Mouse (Mus musculus) induced T-regulatory cell, adult 2 months (primary cell): ENCODE results near the gene Pard3b.

Experiments used
- DNase-seq: peaks from one replicate; pipeline ENCODE4 v3.0.0-alpha.2; 2012; ENCODE audit warnings: low read depth

Pard3b gene

DNA sequence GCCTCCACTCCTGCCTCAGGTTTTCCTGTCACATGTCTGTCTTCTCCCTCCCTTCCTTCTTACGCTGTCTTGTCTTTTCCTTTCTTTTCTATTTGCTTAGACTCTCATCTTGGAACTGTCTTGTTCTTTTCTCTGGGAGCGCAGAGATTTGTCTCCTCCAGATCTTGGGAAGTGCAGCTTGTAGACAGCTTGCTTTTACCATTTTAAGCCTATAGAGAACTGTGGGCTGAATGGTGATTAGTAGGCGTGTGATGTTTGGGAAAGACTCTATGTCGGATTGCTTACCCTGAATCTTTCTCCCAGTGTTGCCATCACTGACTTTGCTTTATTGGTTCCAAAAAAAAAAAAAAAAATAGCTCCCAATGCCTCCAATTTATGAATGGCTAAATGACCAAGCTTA lies 760.1 kb downstream of the Pard3b start:
- no peak for DNase-seq

DNA sequence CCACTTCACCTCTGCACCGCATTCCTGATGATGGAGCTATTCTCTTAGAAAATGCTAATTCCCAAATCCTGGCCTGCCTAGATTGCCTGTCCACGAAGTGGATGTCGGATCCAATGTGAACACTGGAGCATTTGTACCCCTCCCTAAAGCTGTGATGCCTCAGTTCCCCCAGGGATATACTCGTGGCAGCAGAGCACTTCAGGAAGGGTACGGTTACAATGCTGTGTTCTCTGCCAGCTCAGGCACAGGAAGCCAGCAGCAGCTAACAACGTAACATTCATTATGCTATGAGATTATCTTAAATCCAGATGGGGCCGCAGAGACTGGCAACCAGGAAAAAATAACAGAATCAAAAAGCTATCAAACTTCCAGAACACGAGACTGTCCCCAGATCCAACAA lies 766.4 kb downstream of the Pard3b start:
- no peak for DNase-seq

DNA sequence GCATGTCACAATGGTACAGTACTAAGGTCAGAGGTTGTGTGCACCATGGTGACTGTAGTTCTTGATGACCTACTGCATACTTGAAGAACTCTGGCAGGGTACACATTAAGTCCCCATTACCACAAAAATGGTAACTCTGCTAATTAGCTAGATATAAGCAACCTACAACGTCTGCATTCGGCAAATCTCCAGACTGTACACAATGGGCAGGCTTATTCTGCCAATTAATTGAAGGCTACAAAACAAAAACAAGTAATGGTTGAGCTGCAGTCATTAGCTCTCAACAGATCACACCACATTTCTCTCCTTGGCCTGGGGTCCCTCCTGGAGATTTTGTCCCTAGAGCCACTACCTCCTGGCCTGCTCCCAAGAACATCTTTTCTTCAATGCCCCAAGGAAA lies 772.7 kb downstream of the Pard3b start:
- no peak for DNase-seq

DNA sequence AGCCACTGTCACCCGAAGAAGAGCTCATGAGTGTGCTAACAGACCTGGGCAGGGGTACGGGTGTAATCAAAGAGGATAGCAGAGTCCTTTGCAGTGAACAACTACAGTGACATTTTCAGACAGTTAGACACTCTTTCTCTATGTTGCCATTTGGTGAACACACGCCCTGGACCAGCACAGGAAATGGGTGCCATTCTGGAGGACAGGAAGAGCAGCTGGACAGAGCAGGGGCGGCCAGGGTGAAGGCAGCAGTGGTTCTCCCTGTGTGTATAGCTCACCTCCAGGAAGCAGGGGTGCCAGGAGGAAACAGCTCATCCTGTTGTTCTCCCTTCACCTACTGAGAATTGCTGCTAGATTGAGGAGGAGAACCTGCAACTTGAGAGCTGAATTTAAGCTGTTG lies 773.4 kb downstream of the Pard3b start:
- DNase-seq = no peak

DNA sequence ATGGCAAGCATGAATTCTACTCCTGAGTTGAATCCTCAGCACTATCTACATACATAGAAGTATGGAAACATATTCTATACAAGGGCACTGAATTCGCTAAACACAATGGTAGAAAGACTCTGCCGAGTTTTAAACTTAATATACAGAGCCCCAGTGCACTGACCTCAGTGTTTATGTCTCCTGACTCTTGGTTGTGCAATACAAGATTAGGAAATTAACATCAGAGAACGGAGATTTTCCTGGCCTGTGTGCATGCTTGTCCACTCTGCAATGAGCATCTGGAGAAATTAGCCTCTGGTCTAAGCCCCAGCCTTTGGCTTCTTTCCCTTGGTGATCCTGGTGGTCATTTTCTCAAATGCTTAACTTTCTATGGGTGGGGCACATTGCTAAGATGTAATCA lies 774.4 kb downstream of the Pard3b start:
- DNase-seq = no peak

DNA sequence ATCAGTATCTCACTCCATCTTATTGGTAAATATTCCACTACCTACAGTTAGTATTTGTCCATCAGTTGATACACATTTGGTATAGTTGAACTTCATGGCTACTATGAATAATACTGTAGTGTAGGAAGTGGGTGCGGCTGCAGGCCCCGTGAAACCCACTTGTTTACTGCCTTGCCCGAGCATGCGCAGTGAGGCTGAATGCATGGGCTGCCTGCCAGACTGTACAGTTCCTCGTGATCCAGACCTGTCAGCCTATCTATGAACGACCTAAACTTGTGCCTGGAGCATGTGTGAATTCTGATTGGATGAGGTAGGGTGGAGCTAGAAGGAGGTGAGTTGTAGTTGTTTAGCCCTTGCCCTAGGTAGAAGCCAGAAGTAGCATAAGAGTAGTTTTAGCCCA lies 775.9 kb downstream of the Pard3b start:
- DNase-seq = no peak

DNA sequence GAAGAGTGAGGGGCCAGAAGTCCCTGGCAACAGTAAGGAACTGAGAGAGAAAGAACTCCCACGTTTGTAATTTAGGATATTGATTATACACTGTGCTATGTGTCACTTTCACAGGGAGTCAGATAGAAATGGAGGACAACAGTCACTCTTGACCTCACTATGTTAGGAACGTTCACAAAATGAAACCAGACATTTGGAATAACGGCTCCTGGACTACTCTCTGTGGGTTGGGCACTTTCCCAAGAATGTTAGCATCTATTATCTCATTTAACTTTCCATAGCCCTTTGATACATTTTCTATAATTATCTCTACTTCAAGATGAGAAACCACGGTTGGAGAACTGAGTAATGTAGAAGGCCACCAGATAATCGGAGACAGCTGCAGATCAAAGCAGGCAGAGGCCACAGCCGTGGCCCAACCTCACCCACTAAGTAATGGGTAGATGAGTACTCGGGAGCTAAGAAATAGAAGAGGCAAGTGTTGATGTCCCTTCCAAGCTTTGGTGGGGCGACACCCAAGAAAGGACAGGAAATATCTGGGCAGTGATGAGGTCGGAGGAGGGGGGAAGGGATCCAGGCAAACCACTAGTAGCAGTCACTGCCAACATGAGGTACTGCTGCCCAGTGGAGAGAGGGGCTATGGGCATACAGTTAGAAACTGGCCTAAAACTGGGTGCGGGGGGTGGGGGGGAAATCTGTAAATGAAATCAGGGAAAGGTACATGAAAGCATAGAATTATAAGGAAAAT lies 778.2 kb downstream of the Pard3b start:
- no peak for DNase-seq

DNA sequence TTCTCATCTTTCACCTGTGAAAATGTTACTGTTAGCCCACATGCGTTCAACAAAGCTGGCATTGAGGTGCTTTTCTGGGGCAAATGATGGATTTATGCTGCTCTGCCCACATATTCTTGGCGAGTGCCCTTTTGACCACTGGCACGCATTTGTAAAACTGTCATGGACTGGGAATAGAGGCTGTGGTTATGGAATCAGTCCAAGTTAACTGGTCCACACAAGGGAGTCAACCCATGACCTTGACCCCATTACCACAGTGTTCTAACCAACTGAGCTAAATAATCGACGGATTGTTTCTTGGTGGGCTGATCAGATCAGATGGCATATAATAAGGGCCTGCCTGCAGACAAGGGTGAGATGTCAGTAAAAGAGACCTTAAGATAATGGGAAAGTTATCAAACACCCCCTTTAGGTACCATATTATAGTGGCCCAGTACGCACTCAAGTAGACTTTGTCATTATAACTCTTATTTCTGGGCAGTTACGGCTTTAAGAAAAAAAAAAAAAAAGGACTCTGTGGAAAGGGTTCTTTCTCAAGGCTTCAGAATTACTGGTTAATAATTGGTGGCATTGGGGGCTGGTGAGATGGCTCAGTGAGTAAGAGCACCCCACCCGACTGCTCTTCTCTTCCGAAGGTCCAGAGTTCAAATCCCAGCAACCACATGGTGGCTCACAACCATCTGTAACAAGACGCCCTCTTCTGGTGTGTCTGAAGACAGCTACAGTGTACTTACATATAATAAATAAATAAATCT lies 784.4 kb downstream of the Pard3b start:
- DNase-seq = no peak

DNA sequence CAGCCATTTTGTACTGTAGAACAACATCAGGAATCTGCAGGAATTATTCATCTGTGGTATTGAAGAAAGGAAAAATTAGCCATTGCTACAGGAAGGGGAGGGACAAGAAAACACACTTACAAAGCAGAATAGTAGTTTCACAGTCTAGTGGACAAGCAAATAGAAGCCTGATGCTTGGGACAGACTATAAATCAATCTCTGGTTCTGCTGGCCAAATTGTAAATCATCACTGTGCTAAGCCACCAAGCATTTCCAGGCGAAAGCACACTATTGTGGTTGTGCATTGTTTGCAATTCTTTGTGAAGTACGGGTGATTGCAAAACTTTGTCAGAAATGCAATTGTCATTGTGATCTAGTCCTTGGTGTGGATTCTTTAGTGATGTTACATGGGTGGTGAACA lies 786.7 kb downstream of the Pard3b start:
- no peak for DNase-seq

DNA sequence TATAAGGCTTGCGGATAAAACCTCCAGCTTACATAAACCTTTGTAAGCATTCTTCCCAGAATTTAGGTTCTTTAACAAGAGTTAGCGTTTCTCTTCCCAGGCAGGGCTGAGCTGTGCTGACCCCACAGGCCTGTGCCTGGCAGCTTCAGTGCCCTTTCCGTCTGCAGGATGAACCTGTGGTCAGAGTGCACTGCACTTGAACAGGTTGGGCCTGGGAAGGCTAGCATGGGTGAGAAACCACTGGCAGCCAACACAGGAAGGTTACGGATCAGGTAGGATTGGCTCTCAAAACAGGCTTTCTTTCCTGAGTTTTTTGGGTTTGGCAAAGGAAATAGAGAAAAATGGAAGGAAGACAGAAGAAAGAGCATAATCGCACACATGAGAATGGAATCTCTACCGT lies 790.1 kb downstream of the Pard3b start:
- DNase-seq = no peak

DNA sequence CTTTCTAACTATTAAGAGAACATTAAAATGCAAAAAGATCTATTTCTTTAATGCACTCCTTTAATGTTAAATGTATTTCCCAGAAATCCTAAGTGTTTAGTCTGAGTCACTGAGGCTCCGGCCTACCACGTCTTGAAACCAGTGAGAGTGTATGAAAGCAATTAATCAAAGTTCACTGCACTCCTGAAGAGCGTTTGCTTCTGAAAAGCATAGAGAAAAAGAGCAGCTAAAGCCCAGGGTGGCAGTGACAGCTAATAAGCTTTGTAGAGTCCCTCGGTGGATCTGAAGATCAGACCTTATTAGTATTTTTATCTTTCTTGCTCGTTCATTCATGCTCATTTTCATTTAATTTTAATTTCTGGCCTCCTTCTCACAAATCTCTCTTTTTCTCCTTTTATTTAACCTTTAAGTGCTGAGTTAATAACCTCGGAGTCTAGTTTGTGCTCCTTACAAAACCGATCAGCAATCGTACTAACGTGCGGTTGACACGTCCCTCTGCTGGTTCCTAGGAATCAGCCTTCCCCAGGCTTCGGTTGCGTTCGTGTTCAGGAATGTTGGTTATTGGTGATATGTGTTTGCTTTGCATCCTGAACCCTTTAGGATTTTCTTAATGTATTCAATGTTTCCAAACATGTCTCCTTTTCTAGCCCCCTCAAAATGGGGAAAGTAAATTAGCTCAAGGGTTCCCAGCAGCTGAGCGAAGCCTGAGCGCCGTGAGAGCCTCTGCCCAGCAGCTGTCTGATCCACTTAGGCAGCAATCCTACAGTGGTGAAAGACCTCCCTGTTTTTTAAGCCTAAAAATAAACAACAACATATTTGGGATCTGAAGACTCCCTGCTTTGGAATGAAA lies 790.9 kb downstream of the Pard3b start:
- no peak for DNase-seq

DNA sequence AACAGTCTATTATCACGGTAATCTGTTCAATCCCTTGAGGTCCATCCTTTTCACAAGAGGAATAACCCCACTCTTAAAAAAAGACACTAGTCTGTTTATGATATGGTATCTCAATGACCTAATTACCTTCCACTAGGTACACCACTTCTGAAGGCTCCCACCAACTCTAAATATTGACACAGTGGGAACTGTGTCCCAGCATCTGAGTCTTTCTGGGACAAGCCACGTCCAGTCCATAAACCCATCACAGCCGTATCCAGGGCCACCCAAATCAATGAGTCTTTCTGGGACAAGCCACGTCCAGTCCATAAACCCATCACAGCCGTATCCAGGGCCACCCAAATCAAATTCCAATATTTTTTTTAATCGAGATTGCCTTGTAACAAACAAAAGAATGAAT lies 792.4 kb downstream of the Pard3b start:
- DNase-seq = no peak

DNA sequence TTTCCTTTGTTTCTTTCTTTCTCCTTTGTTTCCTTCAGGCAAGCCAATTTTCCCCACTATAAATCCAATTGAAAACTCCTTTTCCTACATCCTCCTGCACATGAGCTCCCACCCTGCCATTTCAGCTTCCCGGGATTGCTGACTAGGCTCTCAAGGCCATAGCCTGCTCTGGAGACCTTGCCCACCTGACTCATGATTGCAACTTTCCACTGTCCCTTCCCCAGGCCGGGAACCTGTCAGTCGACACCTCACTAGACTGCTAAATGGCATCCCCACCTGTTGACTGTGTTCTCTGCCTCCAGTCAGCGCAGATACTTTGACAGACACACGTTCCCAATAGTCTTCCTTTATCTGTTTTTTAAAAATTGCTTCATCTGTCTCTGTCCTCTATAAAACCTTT lies 795.3 kb downstream of the Pard3b start:
- DNase-seq = no peak

DNA sequence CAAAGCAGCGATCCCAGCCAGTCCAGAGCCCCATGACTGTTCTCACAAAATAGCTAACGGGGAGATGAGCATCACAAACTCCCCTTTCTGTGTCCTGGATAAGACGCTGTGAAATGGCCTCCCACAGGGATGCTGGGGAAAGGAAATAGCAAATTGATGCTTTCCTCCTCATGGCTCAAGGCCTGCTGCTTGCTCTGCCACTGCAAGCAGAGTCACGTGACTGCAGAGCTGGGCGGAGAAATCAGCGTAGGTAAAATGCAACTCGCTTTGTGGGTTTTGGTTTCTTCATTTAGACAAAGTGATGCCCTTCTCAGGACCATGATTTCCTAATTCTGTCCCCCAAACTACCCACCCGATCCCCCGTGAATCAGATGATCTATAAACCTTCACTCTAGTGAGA lies 797.2 kb downstream of the Pard3b start:
- DNase-seq = no peak

DNA sequence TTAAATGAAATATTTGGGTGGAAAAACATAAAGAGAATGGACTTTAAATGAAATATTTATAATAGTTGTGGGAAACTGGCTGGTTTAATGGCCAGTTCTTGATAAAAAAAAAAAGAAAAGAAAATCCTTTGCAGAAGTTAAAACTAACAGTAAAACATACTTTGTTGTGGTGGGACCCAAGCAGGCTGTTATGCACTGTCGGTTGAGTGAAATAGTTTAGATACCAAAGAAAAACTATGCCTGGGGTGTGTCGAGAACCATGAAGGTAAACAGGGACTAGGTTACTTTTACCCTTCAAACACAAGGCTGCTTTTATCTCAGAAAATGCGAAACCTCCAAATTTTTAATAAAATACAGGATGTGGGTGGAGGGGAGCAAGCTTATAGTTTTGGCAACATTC lies 797.7 kb downstream of the Pard3b start:
- no peak for DNase-seq

DNA sequence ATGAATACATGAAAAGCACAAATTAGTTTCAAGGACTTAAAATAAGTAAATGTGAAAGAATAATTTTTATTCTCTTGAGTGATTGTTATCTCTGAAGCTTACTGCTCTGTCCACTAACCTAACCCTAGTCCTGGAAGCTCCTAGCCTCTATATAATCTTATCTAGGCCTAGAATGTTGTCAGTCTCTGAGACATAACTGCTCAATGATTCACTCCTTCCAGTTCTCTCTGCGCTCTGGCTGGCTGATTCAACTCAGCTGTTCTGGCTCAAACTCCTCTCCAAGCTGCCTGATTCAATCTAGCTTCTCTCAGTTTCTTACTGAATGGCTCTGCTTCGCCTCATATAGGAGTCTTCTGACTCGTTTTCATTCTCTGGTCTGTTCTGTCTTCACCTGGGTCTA lies 798.9 kb downstream of the Pard3b start:
- no peak for DNase-seq

DNA sequence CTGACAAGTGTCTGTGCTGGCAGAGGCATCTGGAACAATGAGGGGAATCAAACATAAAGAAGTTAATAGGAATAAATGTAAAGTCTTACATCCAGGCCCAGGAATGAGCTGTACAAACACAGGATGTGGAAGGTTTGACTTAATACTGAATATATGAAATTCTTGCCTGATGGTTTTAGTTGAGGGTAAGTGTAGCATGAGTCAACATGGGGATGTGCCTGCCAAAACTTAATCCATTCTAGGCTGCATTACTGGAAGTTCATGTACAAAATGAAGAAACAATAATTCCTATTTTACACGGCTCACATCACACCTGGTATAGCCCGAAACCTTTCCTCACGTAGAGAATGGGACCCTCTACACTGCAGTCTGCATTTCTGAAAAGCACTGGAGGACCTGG lies 805.8 kb downstream of the Pard3b start:
- no peak for DNase-seq

DNA sequence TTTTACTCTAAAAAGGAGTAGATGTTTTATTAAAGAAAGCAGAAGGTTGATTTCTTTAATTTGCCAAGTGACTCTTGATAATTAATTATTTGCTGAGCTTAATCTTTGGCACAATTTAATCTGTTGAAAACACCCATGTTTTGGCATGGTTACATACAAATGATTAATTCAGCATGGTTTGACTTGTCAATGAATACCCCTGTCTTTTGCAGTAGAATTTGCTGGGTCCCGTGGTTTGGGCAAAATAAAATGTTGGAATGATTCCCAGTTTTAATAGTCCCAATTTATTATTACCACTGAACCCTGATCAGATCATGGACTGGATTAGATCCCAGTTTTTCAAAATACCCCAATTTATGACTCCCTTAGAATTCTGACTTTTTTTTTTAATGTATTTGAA lies 808.2 kb downstream of the Pard3b start:
- DNase-seq = no peak

DNA sequence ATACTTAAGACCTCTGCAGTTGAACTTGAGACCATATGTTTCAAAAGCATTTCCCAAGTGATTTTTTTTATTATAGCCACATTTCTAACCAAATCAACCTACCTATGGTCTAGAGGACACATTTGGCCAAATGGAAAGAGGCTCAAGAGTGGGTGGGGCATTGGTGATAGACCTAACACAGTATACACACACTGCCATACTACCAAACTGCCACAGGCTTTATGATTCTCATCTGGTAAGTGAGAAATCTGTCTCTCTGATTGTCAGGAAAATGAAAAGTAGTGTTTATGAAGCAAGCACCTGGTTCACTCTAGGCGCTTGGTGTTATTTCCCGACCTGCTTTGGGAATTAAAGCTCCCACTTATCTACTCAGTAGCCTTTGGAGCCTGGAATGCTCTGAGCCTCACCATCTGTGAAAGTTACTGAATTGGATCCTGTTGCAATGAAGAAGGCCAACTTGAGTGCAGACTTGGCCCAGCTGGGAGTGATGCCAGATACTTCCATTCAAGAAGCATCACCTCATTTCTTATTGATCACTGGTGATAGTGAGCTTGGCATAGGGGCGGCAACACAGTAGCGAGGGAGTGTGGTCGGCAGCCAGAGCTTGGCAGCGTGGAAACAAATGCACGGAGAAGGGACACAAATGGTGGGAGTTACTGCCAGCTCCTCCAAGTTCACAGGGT lies 810.7 kb downstream of the Pard3b start:
- no peak for DNase-seq

DNA sequence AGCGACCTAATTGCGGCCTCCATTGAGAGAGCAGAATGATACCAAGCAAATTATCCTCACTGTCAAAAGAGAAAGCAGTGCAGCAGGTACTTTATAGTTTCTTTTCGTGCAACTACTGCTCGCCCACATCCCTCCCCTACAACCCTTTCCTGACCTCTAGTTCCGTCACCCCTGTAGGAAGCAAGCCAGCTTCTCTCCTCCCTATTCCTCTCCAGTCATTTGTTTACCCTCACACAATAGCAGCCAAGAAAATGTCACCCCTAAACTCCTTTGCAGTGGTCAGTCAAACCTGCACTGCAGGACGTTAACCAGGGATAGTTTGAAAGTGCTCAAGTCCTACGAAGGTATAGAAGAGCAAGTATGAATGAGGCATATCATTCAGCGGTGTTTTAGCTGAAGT lies 826.9 kb downstream of the Pard3b start:
- no peak for DNase-seq

DNA sequence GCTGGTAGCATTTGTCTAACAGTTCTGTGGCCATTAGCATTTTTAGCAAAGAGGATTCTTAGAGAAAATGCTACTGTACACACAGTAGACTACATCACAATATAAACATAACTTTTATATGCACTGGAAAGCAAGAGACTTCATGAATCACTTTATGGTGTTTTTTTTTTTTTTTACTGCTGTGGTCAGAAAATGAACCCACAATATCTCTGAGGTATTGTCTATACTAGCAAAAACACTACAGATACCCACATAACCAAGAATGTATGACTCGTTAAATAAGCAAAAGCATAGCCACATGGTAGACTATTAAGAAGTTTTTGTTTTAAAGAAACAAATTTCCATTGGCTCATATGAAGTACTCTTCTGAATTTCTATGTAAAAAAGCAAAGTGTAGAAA lies 827.9 kb downstream of the Pard3b start:
- DNase-seq = no peak

DNA sequence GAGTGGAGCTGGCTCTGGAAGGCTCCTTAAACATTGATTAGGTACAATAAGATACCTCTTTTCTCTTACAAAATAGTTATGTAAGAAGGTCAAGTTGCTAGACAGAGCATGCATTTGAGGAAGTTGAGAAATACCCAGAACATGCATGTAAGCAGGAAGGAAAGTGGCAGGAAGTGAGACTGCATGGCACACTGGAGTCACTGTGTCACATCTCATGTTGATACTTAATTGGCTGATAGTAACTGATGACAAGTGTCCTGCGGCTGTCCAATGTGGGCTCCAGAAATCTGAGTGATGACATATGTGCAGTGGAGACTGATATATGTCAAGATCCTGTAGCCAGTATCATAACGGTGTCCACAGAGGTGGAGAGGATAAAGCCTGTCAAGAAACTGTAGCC lies 844.4 kb downstream of the Pard3b start:
- no peak for DNase-seq
